Mouse (Mus musculus) midbrain, embryonic 10.5 days (tissue): ENCODE measurements around the gene Cdkal1. TPM values are rescaled to one million over a fixed set of nuclear protein-coding genes. Genes with fewer than 3 reads are reported as not detected.

ENCODE experiments used
- DNase-seq: peaks from one replicate; pipeline ENCODE4 v3.0.0-alpha.2; 2017; ENCODE audit warnings: low spot score
- H3K27ac ChIP-seq: fragments of 300-500 bp; sonication (generic); replicated peaks from 2 replicates; pipeline ENCODE4 v1.5.1; 2016; ENCODE audit warnings: mild to moderate bottlenecking
- H3K27me3 ChIP-seq: fragments of 300-500 bp; sonication (generic); 2 replicates; pipeline ENCODE4 v1.6.1; 2016; ENCODE audit warnings: low read depth, mild to moderate bottlenecking; ENCODE audit not compliant: poor library complexity, severe bottlenecking
- H3K36me3 ChIP-seq: fragments of 300-500 bp; sonication (generic); 2 replicates; pipeline ENCODE4 v1.6.1; 2016; ENCODE audit warnings: mild to moderate bottlenecking, moderate library complexity
- H3K4me1 ChIP-seq: fragments of 300-500 bp; sonication (generic); 2 replicates; pipeline ENCODE4 v1.6.1; 2016
- H3K4me3 ChIP-seq: fragments of 300-500 bp; sonication (generic); 2 replicates; pipeline ENCODE4 v1.5.1; 2016; ENCODE audit warnings: mild to moderate bottlenecking, moderate library complexity
- H3K9me3 ChIP-seq: fragments of 300-500 bp; sonication (generic); replicated peaks from 2 replicates; pipeline ENCODE4 v1.6.1; 2016; ENCODE audit warnings: mild to moderate bottlenecking
- WGBS: fragments of 180-500 bp; shearing (Covaris S2); methylation state at CpG from one replicate; pipeline ENCODE4 v1.1.7; 2016; 5-methylcytosine and 5-hydroxymethylcytosine counted together
- polyA plus RNA-seq: library from polyadenylated mRNA; unstranded; fragments of >200 nt; fragmentation: Nextera tagmentation; extraction: Ambion mirVana; gene quantifications from 2 replicates; pipeline ENCODE4 v1.2.1, GENCODE M21; 2016

The Cdkal1 gene
- polyA plus RNA-seq, 1 experiment from 2014 or later: 32.7 TPM

- Histone ChIP-seq H3K4me3 (no peak overlapping the region), H3K9me3 (peaks cover 6% of the 10 kb centered on the region; the same call in 1 of the 2 replicates), H3K27ac (no peak overlapping the region), H3K36me3 (no peaks in the 10 kb centered on the region), H3K4me1 (no peaks in the 10 kb centered on the region), H3K27me3 (no peaks in the 10 kb centered on the region)
- WGBS: 91% methylated on average over 2 of the region's 2 CpGs
- no peak for DNase-seq
These were observed 283.0 kb downstream of the Cdkal1 start for GRCm38 (mm10) chr13:29572477-29572876.

GRCm38 (mm10) chr13:29565710-29566109 is 289.8 kb downstream of the Cdkal1 start:
- WGBS: 89% methylated on average over 5 of the region's 5 CpGs

DNA sequence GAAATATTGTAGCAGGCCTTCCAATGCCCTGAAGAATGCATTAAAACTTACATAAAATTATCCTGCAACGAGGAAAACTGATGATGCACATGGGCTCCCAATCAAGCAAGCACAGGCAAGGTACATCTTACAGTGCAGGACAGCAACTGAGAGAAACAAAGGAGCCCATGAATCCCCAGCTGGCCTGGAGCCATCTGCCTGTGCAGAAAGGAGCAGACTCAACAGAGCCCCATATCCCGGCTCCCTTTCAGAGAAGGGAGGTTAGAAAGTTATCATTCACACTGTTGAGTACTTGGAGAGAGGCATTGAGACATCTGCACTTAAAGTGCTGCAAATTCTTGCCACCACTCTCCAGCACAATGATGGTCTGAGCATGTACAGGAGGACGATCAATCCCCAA is 296.3 kb downstream of the Cdkal1 start:
- no peak for DNase-seq
- H3K36me3 ChIP-seq: no peaks in the 10 kb centered on the region
- H3K27ac ChIP-seq: no peak overlapping the region
- H3K4me1 ChIP-seq: peaks cover 4% of the 10 kb centered on the region; the same call in 1 of the 2 replicates
- H3K4me3 ChIP-seq: no peak overlapping the region
- WGBS: 88% methylated on average over 3 of the region's 3 CpGs
- H3K9me3 ChIP-seq: no peaks in the 10 kb centered on the region
- no peaks in the 10 kb centered on the region for H3K27me3 ChIP-seq

More at GRCm38 (mm10) chr13:29565710-29566109, 289.8 kb downstream of the Cdkal1 start:
- H3K4me1 ChIP-seq: no peaks in the 10 kb centered on the region
- no peak overlapping the region for H3K27ac ChIP-seq
- DNase-seq: no peak
- H3K9me3 ChIP-seq: no peaks in the 10 kb centered on the region
- no peaks in the 10 kb centered on the region for H3K27me3 ChIP-seq
- H3K36me3 ChIP-seq: no peaks in the 10 kb centered on the region
- H3K4me3 ChIP-seq: no peak overlapping the region

DNA sequence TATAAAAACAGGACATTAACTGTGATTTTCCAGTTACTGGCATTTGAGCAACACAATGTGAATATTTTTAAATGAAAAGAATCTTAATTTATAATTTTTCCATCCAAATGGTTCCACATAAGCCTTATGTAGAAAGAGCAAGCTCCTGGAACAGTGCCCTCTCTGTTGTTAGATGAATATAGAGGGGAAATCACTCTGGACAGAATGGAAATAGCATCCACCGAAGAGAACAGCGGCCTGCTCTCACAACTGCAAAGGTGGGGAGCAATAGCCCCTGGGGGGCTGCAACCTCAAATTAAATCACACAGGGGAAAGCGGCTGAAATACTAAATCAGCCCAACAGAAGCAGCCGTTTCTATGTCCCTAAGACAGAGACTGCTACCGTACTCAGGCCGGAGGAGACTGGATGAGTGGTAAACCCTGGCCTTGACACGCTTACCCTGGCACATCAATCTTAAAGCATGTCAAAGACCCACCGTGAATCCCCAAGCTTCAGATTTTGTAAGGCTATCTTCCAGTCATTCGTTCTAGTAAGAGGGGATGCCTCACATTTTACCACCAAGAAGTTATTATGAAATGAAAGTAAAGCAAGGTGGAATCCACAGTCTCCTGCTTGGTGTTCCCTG is 300.2 kb downstream of the Cdkal1 start:
- Histone ChIP-seq H3K27ac (no peak overlapping the region), H3K36me3 (no peaks in the 10 kb centered on the region), H3K27me3 (no peaks in the 10 kb centered on the region), H3K4me1 (peaks cover 4% of the 10 kb centered on the region; the same call in 1 of the 2 replicates), H3K9me3 (no peaks in the 10 kb centered on the region), H3K4me3 (no peak overlapping the region)
- WGBS: 93% methylated on average over 9 of the region's 9 CpGs
- no peak for DNase-seq

- Histone ChIP-seq H3K27ac (no peak overlapping the region), H3K9me3 (no peaks in the 10 kb centered on the region), H3K36me3 (no peaks in the 10 kb centered on the region), H3K4me1 (peaks cover 4% of the 10 kb centered on the region; the same call in 1 of the 2 replicates), H3K27me3 (no peaks in the 10 kb centered on the region), H3K4me3 (no peak overlapping the region)
- no peak for DNase-seq
These were observed 301.7 kb downstream of the Cdkal1 start for GRCm38 (mm10) chr13:29553792-29554191.

DNA sequence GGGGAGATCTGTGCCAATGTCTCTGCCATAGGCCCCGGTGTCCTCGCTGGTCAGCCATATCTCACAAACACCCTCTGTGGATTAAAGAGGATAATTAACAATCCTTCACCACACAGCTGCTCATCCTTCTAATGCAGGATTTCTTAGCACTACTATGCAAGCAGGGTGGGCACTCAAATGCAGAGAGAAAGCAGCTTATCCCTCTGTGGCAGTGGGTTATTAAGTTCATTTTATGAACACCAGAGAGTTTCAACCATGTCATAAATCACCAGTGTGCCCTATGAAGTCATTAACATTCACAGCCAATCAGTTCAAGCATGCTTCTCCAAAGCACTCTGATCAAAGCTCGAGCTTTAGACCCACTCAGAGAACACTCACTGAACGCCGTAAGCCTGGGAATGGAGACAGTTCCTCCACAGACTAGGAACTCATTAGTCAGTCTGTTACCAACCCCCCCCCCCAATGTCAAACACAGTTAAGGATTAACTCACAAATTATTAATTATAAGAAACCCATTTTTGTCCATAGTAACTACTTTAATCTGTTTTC is 303.1 kb downstream of the Cdkal1 start:
- no peak overlapping the region for H3K4me3 ChIP-seq
- H3K36me3 ChIP-seq: no peaks in the 10 kb centered on the region
- no peaks in the 10 kb centered on the region for H3K9me3 ChIP-seq
- WGBS: 86% methylated on average over 5 of the region's 5 CpGs
- H3K27ac ChIP-seq: no peak overlapping the region
- no peak for DNase-seq
- no peaks in the 10 kb centered on the region for H3K27me3 ChIP-seq
- H3K4me1 ChIP-seq: peaks cover 4% of the 10 kb centered on the region; the same call in 1 of the 2 replicates

GRCm38 (mm10) chr13:29550886-29551285 is 304.6 kb downstream of the Cdkal1 start:
- no peak overlapping the region for H3K27ac ChIP-seq
- no peak for DNase-seq
- H3K4me3 ChIP-seq: no peak overlapping the region
- no peaks in the 10 kb centered on the region for H3K36me3 ChIP-seq
- H3K4me1 ChIP-seq: peaks cover 4% of the 10 kb centered on the region; the same call in 1 of the 2 replicates
- WGBS: 93% methylated on average over 1 of the region's 1 CpGs
- no peaks in the 10 kb centered on the region for H3K27me3 ChIP-seq
- no peaks in the 10 kb centered on the region for H3K9me3 ChIP-seq

GRCm38 (mm10) chr13:29550203-29550602 is 305.3 kb downstream of the Cdkal1 start:
- peaks cover 4% of the 10 kb centered on the region; the same call in 1 of the 2 replicates for H3K4me1 ChIP-seq
- 95% methylated on average over 6 of the region's 6 CpGs for WGBS
- no peak for DNase-seq
- H3K9me3 ChIP-seq: no peaks in the 10 kb centered on the region
- H3K36me3 ChIP-seq: no peaks in the 10 kb centered on the region
- no peaks in the 10 kb centered on the region for H3K27me3 ChIP-seq
- H3K27ac ChIP-seq: no peak overlapping the region
- H3K4me3 ChIP-seq: no peak overlapping the region

DNA sequence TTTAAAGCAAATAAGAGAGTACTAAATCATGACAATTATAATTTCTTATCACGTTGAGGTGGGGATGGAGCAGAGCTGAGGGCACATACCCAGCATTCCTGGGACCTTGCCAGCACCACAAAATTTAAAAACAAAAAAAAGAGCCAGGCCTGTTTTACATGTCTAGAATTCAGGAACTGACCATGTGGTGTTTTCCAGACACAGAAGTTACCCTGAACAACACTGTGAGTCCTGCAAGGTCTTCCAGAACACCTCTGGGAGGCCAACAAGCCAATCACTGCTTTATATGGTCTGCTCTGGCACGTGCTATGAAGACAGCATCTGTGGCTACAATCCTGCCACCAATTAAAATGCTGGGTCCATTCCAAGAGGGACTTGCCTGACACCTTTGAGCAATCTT is 305.7 kb downstream of the Cdkal1 start:
- Histone ChIP-seq H3K36me3 (no peaks in the 10 kb centered on the region), H3K9me3 (no peaks in the 10 kb centered on the region), H3K27me3 (no peaks in the 10 kb centered on the region), H3K4me1 (peaks cover 4% of the 10 kb centered on the region; the same call in 1 of the 2 replicates), H3K4me3 (no peak overlapping the region), H3K27ac (no peak overlapping the region)
- WGBS: 80% methylated on average over 2 of the region's 2 CpGs
- no peak for DNase-seq

DNA sequence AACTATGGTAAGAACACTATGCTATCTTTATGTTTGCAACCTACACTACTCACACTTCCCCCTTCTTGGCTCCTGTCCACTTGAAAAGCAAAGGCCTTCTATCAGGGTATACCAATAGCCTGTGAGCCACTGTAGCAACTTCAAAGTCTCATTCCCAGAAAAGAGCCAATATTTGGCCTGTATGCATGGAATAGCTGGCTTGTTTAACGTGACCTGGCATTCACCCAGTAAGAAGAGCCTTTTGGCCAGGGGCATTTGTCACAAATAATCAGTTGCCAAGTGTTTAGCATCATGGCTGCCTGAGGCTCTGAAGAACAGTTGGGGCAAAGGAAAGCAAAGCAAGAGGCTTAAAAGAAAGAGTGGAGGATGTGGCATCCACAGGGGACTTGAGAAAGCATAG is 317.6 kb downstream of the Cdkal1 start:
- Histone ChIP-seq H3K9me3 (no peaks in the 10 kb centered on the region), H3K27me3 (no peaks in the 10 kb centered on the region), H3K36me3 (0 out of 2 replicates have a peak, but pooled peaks cover 4% of the 10 kb centered on the region), H3K4me1 (peaks cover 7% of the 10 kb centered on the region), H3K27ac (no peak overlapping the region), H3K4me3 (no peak overlapping the region)
- 98% methylated on average over 1 of the region's 1 CpGs for WGBS
- DNase-seq: no peak

DNA sequence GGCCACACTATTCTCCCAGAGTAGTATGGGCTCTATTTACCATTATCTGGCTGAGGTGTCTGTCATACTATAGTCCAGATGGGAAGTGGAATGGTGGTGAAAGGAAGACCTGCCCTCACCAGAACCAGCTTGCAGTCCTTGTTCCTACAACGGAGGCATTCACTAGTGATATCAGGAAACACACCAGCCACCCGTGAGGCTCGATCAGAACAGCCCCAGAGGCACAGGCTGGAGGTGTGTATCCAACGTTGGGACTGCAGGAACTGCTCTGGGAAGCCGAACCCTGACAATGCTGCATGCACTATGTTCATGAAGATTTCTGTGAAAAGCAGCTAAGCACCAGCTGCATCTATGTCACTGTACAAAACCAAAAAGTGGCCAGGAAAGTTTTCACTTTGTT is 321.9 kb downstream of the Cdkal1 start:
- Histone ChIP-seq H3K27ac (no peak overlapping the region), H3K9me3 (no peaks in the 10 kb centered on the region), H3K4me3 (no peak overlapping the region), H3K36me3 (no peaks in the 10 kb centered on the region), H3K27me3 (no peaks in the 10 kb centered on the region), H3K4me1 (peaks cover 8% of the 10 kb centered on the region)
- no peak for DNase-seq
- WGBS: 84% methylated on average over 5 of the region's 5 CpGs

DNA sequence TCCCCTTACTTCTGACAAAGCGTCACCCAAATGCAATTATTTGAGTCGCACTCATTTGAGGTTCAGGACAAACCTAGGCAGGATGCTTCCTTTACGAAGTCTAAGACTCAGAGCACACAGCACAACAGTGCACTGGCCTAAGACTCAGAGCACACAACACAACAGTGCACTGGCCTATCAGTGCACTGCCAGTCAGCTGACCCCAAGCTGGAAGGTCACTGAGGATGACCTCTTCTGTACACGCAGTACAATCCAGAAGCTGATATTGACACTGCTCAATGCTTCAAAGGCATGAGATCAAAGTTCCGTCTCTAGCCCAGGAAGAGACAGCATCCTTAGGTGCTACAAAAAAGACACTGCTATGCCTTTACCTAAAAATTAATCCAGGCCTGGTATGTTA is 327.1 kb downstream of the Cdkal1 start:
- Histone ChIP-seq H3K4me1 (0 out of 2 replicates have a peak, but pooled peaks cover 5% of the 10 kb centered on the region), H3K9me3 (no peaks in the 10 kb centered on the region), H3K27ac (no peak overlapping the region), H3K27me3 (no peaks in the 10 kb centered on the region), H3K36me3 (no peaks in the 10 kb centered on the region), H3K4me3 (no peak overlapping the region)
- DNase-seq: no peak
- WGBS: 78% methylated on average over 5 of the region's 5 CpGs

DNA sequence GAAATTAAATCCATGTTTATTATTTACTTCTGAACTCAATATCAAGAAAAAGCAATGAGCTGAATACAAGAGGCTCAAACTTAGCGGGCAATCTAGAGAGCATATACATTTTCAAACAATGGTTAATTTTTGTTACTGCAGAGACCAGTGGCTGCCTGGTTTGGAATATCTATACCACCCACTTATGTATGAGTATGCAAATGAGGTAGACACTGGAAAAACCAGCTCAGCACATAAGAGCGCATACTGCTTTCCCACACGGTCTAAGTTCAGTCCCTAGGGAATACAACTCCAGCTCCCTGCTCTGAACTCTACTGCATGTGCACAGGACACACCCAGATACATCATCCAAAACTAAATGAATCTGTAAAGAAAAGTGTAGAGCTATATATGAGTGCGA is 334.2 kb downstream of the Cdkal1 start:
- H3K27me3 ChIP-seq: no peaks in the 10 kb centered on the region
- H3K4me3 ChIP-seq: no peak overlapping the region
- no peak for DNase-seq
- no peaks in the 10 kb centered on the region for H3K9me3 ChIP-seq
- no peak overlapping the region for H3K27ac ChIP-seq
- no peaks in the 10 kb centered on the region for H3K4me1 ChIP-seq
- H3K36me3 ChIP-seq: no peaks in the 10 kb centered on the region
- 93% methylated on average over 4 of the region's 4 CpGs for WGBS
